Mouse (Mus musculus) natural killer cell, adult 2 months (primary cell): ENCODE measurements around the gene Tmem206.

ENCODE experiments used
- DNase-seq, 2 experiments: peaks; one replicate each; pipeline ENCODE4 v3.0.0; 2022; ENCODE audit warnings: low spot score in 2 of 2

Gene Tmem206

DNA sequence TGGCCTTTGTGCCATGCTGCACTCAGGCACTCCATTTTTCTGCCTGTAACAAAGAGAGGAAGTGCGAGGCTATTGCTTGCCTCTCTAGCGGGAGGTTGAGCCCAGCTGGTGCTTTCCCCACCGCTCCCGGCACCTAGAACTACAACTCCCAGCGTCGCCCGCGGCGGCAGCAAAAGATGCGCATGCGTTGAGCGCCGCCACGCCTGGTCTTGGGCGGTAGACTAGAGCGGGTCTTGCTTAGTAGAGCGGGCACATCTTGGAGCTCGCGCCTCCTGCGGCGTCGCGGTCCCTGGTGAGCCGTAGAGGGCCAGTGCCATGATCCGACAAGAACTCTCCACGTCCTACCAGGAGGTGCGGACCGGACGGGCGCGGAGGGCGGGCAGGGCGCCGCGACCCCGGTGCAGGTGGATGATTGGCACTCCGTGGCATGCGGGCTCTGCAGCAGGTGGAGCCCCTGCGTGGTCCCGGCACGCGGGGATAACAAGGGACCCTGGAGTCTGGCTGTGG is at the start of gene Tmem206:
TSS of gene Tmem206 (plus strand) at position 187 of the 507 bp plus-strand sequence.
- DNase-seq = peak; percentile 91 to 95

DNA sequence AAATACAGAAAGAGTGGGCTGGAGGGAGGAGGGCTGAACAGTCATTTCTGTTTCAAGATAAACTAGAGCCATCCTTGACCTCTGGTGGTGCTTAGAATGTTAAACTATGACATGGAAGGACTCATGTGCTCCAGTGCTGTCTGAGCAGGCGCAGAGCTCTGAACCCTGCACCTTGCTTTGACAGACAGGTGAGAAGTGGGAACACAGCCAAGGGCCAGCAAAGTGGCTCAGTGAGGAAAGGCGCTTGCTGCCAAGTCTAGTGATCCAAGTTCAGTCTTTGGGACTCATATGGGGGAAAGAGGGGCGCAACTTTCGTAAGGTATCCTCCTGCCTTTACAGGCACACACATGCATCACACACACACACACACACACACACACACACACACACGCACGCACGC is 49.5 kb upstream of the Tmem206 start:
- DNase-seq = no peak

GRCm38 (mm10) chr1:191277549-191278059 is 48.1 kb upstream of the Tmem206 start:
- peak in 1 of 2 experiments; percentile 77 for DNase-seq

- DNase-seq = no peak
Observed at GRCm38 (mm10) chr1:191278324-191278723, 47.4 kb upstream of the Tmem206 start.

DNA sequence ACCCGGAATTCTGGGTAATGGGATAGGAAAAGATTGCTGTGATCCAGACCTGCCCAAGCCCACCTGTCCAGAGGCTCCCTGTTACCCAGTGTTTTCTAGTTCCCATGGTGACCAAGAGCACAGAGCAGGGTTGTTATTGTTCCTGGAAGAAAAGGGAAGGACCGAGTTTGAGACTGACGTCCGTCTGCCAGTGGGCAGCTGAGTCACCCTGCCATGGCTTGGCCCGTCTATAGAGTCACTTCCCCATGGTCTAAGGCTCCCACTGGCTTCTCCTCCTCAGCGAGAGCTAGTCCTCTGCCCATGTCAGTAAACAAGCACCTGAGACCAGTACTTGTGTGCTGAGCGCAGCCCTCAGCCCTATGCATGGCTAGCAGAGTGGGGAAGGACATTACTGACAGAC is 44.5 kb upstream of the Tmem206 start:
- DNase-seq = peak in 1 of 2 experiments; percentile 56

DNA sequence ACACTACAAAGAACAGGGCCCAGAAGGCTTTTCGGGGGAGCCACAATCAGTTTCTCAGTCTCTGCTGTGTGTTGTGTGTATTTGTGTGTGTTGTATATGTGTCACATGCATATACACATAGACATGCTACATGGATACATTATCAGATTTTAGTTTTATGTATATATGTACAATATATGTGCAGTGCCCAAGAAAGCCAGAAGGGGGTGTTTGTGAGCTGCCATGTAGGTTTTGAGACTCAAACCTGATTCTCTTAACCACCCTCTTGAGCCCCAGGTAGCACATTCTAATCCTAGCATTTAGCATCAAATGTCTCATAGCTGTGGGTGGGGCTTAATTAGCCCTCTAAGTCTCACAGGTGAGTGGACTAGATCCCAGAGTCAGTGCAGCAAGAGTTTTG is 43.4 kb upstream of the Tmem206 start:
- DNase-seq = no peak

- no peak for DNase-seq
Observed at GRCm38 (mm10) chr1:191283110-191284040, 42.3 kb upstream of the Tmem206 start.

- no peak for DNase-seq
Observed at GRCm38 (mm10) chr1:191284502-191284901, 41.2 kb upstream of the Tmem206 start.

GRCm38 (mm10) chr1:191288762-191289161 is 37.0 kb upstream of the Tmem206 start:
- peak; percentile 38 to 73 for DNase-seq

DNA sequence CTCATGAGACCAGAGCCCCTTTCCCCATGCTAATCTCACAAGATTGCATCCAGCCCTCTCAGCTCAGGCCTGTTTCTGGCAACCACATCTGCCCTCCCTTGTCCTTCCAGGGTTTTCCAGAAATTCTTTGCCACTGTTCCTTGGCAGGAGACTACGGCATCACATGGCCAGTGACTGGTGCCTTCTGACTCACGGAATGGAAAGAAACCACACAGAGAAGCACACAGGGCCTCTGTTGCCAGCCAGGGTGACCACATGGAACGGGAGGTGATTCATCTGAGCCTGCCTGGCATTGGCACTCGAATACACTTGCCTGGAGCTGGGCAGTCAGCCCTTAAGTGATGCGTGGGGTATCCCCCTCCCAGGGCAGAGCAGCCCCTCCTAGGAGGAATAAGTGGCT is 33.4 kb upstream of the Tmem206 start:
- DNase-seq = no peak

- no peak for DNase-seq
Observed at GRCm38 (mm10) chr1:191293051-191293450, 32.7 kb upstream of the Tmem206 start.

GRCm38 (mm10) chr1:191293996-191294795 is 31.5 kb upstream of the Tmem206 start:
- DNase-seq = no peak

DNA sequence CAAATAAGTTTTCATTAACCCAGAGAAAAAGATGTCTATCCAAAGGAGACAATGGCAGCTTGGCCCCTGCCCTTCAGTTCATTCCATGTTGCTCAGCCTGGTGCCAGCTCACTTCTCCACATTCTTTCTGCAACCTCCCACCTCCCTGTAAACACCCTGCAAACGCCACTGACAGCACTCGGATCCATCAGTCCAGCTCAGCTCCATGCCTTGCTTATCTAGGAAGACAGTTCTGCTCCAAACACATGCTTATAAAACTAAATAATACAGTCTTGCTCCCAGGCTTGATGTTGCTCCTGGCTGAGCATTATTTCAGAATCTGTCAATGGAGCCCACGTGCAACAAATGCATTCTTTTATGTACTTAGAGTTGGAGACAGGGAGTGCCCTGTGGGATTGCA is 29.9 kb upstream of the Tmem206 start:
- no peak for DNase-seq

GRCm38 (mm10) chr1:191296445-191296844 is 29.3 kb upstream of the Tmem206 start:
- no peak for DNase-seq

GRCm38 (mm10) chr1:191298304-191298703 is 27.4 kb upstream of the Tmem206 start:
- DNase-seq = no peak

DNA sequence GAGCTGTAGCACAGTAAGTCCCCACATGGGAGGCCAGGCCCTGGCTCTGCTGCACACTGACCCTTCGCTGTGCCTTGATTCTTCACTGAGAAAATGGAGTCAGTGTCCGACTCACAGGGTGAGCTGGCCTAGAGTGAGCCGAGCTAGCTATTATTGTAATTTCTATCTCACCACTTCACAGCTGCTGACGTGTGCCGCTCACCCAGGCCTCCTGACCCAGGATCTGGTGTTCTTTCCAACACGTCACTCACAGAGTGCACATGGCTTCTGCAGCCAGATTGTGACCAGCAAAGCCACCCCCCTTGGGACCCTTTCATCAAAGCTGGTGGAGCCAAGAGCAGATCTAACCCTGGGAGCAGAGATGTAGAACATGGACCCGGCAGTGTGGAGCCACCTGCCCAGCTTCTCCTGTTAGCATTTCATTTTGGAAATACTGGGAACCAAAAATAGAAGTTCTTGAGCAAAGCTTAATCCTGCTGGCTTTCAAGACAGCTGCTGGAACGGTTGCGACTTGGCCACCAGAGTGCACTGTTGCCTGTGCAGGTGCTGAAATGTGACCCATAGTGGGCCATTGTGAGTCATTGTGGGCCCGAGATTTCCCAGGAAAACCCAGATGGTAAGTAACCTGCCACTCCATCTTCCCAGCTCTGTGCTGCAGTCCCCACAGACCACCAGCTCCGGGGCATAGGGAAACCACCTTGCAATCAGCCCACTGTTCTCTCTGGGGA is 26.3 kb upstream of the Tmem206 start:
- DNase-seq = no peak

- DNase-seq = no peak
Observed at GRCm38 (mm10) chr1:191301903-191302302, 23.8 kb upstream of the Tmem206 start.

- DNase-seq = no peak
Observed at GRCm38 (mm10) chr1:191303736-191304135, 22.0 kb upstream of the Tmem206 start.

- DNase-seq = no peak
Observed at GRCm38 (mm10) chr1:191304216-191304615, 21.5 kb upstream of the Tmem206 start.

- DNase-seq = no peak
Observed at GRCm38 (mm10) chr1:191305610-191306009, 20.1 kb upstream of the Tmem206 start.

GRCm38 (mm10) chr1:191306316-191306715 is 19.4 kb upstream of the Tmem206 start:
- DNase-seq = no peak
